Mouse (Mus musculus) embryonic facial prominence, embryonic 10.5 days (tissue): ENCODE data around the gene Proca1. TPM values are rescaled to one million over a fixed set of nuclear protein-coding genes. Genes with fewer than 3 reads are reported as not detected.
"Not testable (repeated sequence)": the region's sequence is repeated elsewhere in the genome, so short reads cannot be mapped to it uniquely, and the experiment has no call there.

Experiments used
- DNase-seq: peaks from one replicate; pipeline ENCODE4 v3.0.0-alpha.2; 2017; ENCODE audit warnings: low spot score
- H3K27ac ChIP-seq: fragments of 300-500 bp; sonication (generic); replicated peaks from 2 replicates; pipeline ENCODE4 v1.5.1; 2016; ENCODE audit warnings: mild to moderate bottlenecking
- H3K27me3 ChIP-seq: fragments of 300-500 bp; sonication (generic); replicated peaks from 2 replicates; pipeline ENCODE4 v1.6.1; 2016; ENCODE audit warnings: low read depth, mild to moderate bottlenecking; ENCODE audit not compliant: poor library complexity, severe bottlenecking
- H3K36me3 ChIP-seq: fragments of 300-500 bp; sonication (generic); replicated peaks from 2 replicates; pipeline ENCODE4 v1.6.1; 2016; ENCODE audit warnings: mild to moderate bottlenecking, moderate library complexity
- H3K4me1 ChIP-seq: fragments of 300-500 bp; sonication (generic); 2 replicates; pipeline ENCODE4 v1.6.1; 2016
- H3K4me3 ChIP-seq: fragments of 300-500 bp; sonication (generic); 2 replicates; pipeline ENCODE4 v1.5.1; 2016; ENCODE audit warnings: mild to moderate bottlenecking, moderate library complexity
- H3K9me3 ChIP-seq: fragments of 300-500 bp; sonication (generic); 2 replicates; pipeline ENCODE4 v1.6.1; 2016; ENCODE audit warnings: mild to moderate bottlenecking
- WGBS: fragments of 180-500 bp; shearing (Covaris S2); methylation state at CpG from one replicate; pipeline ENCODE4 v1.1.7; 2016; 5-methylcytosine and 5-hydroxymethylcytosine counted together
- polyA plus RNA-seq: library from polyadenylated mRNA; unstranded; fragments of >200 nt; fragmentation: Nextera tagmentation; extraction: Ambion mirVana; gene quantifications from 2 replicates; pipeline ENCODE4 v1.2.1, GENCODE M21; 2016

The Proca1 gene
- polyA plus RNA-seq, 1 experiment from 2014 or later: 2.3 TPM

DNA sequence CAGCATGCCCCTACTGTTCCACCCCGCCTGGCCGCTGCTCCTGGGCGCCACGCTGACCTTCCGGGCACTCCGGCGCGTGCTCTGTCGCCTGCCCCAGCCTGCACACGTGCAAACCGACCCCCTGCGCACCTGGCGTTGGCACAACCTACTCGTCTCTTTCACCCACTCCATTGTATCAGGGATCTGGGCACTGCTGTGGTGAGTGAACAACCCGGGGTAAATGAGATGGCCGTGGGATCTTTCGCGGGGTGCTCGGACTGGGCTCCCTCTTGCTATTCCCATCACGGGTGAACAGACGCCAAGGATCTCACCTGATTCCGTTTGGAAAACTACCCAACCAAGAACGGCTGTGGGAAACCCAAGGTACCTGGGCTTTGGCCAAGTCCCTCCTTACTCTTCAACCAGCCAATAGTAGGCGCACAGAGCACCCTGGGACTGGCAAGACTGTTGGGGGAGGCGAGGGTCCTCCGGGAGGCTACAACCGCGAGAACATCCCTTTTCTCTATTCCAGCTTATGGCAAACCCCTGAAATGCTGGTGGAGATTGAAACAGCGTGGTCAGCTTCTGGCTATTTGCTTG lies 14.2 kb upstream of the Proca1 start:
- H3K9me3 ChIP-seq: no peaks in the 10 kb centered on the region
- peak overlapping the region; percentile 70 for H3K4me3 ChIP-seq
- under 1% methylated on average over 29 of the region's 29 CpGs for WGBS
- H3K27me3 ChIP-seq: no peaks in the 10 kb centered on the region
- H3K4me1 ChIP-seq: peaks cover 73% of the 10 kb centered on the region
- peaks cover 41% of the 10 kb centered on the region for H3K36me3 ChIP-seq
- peak; percentile 68 for DNase-seq
- H3K27ac ChIP-seq: peak overlapping the region; percentile 92

DNA sequence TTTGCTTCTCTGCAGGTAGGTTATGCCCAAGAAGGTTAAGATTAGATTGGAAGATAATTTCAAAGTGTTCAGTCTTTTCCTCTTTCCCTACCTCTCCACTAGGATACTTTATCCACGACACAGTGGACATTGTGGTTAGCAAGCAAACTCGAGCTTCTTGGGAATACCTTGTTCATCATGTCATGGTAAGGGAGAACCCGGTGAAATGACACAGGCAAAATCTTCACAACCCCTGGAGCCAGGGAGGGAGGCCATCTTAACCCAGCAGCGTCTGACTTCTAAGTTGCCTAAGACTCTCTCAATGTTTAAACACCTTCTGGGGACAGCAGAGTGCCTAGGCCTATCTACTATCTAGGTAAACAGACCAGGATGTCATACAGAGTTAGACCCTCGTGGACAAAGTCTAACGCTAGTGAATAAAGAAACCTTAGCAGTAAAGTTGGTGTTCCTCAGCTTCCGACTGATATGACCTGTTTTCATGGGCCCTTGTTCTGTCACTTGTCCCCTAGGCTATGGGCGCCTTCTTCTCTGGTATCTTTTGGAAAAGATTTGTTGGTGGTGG lies 13.7 kb upstream of the Proca1 start:
- Histone ChIP-seq H3K36me3 (peaks cover 41% of the 10 kb centered on the region), H3K27me3 (no peaks in the 10 kb centered on the region), H3K9me3 (no peaks in the 10 kb centered on the region), H3K27ac (peak overlapping the region; percentile 92), H3K4me3 (peak overlapping the region; percentile 70), H3K4me1 (peaks cover 75% of the 10 kb centered on the region)
- 33% methylated on average over 8 of the region's 8 CpGs for WGBS
- no peak for DNase-seq

DNA sequence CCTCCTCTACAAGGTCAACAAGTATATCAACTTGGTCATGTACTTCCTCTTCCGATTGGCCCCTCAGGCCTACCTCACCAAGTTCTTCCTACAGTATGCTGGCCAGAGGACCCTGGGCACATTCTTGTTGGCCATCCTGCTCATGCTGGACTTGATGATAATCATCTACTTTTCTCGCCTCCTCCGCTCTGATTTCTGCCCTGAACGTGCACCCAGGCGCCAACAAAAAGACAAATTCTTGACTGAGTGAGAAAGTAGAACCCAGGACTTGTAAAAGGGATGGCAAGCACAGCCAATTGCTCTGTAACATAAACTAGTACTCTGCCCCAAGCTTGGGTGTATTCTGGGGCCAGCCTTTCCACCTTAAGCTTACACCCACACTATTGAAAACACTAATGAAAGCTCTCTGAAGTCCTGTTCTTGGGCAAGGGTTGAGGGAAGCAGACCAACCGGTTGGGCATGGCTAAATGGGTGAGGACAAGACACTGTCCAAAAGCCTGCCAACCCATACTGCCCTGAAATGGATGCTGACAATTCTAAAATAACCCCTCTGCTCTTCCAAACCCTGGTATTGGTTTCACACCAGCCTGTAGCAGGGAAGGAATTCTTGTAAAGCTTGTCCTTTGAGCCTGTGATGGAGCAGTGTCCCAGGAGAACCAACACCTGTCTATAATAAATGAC lies 13.0 kb upstream of the Proca1 start:
- no peak for DNase-seq
- Histone ChIP-seq H3K4me1 (peaks cover 69% of the 10 kb centered on the region), H3K27me3 (no peaks in the 10 kb centered on the region), H3K4me3 (peak overlapping the region; percentile 70), H3K27ac (no peak overlapping the region), H3K9me3 (no peaks in the 10 kb centered on the region), H3K36me3 (peaks cover 41% of the 10 kb centered on the region)
- 75% methylated on average over 6 of the region's 6 CpGs for WGBS

DNA sequence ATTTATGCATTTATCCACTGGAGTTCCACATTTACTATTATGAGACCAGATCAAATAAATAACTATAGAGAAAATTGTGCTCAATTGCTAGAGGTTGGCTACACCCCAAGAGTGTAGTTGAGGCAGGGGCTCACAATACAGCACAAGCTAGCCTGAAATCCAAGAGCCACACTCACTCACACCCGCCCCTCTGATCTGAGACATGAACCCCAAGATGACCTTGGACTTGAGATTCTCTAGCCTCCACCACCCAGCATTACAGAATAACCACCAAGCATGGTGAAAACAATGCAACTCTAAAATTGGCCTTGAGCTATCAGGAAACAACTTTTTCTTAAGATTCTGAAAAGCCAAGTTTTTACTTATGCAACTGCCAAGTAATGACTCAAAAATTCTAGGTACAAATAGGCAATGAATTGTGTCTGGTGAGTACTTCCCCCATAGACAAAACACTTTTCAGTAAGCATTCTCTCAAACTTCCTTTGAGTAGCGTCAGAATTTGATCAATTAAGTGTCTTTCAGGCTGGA lies 11.3 kb upstream of the Proca1 start:
- peaks cover 41% of the 10 kb centered on the region for H3K36me3 ChIP-seq
- H3K4me1 ChIP-seq: peaks cover 61% of the 10 kb centered on the region
- DNase-seq: no peak
- H3K9me3 ChIP-seq: no peaks in the 10 kb centered on the region
- 47% methylated on average over 2 of the region's 2 CpGs for WGBS
- peak overlapping the region; percentile 95 for H3K4me3 ChIP-seq
- peak overlapping the region; percentile 99; the same call in 1 of the 2 replicates for H3K27ac ChIP-seq
- H3K27me3 ChIP-seq: no peaks in the 10 kb centered on the region

DNA sequence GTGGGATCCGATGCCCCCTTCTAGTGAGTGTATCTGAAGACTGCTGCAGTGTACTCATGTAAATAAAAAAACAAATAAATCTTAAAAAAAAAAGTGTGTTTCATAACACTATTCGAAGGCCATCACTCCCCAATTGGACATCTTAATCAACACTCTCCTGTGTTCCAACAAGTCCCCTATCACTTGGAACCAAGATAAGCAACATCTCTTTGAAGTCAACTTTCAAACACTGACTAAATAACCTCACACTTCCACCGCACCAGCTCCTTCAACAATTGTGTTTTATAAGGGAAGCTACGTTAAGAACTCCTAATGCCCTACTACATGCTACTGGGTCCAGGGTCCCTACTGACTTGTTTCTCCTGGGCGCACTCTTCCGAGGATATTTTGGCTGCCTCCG lies 10.7 kb upstream of the Proca1 start:
- H3K4me1 ChIP-seq: peaks cover 58% of the 10 kb centered on the region

DNA sequence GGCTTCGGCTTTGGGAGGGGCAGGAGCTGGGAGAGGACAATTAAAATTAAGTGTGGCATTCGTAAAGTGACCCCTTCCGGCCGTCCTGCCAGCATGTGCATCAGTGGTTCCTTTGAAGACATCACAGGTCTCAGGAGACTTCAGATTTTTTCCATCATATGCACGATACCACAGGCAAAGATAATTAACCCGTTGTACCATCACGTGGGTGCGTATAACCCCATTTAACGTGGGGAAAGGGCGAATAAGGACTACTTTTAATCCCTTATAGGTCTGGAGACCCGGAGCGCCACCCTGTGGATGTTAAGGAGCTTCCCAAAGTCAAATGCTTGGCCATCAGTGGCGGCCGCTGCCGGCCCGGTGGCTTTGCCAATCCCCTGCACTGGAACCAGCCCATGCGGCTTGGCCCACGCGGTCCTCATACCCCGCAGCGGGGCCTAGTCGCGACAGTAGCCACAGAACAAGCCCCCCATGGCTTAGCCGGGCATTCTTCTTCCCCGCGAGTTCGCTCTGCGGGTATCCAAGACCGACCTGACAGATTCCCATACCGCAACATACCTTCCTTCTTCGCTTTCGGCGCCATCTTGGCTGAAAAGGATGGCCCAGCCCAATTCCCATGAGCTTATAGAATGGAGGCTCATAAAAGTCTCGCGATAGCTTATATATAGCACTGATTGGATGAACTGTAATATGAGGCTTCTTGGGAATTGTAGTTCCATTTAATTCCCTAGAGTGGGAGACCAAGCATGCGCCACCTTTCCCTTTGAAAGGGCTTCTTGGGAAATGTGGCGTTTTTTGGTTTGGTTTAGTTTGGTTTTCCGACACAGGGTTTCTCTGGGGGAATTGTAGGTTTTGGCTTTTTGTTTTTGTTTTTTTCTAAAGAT lies 10.0 kb upstream of the Proca1 start, which contains the start of gene Rpl23a:
Rpl23a (minus strand) TSS at position 624 of the 884 bp plus-strand sequence.
- peaks cover 58% of the 10 kb centered on the region for H3K4me1 ChIP-seq
- peak; percentile 87 for DNase-seq
- H3K9me3 ChIP-seq: no peaks in the 10 kb centered on the region
- no peaks in the 10 kb centered on the region; the same call in 1 of the 2 replicates for H3K27me3 ChIP-seq
- H3K27ac ChIP-seq: peak within 1 kb of the TSS; percentile 99
- under 1% methylated on average over 38 of the region's 38 CpGs for WGBS
- H3K4me3 ChIP-seq: peak within 1 kb of the TSS; percentile 95
- peaks cover 38% of the 10 kb centered on the region for H3K36me3 ChIP-seq

More for the DNA sequence above, 10.7 kb upstream of the Proca1 start:
- no peaks in the 10 kb centered on the region for H3K9me3 ChIP-seq
- peaks cover 41% of the 10 kb centered on the region for H3K36me3 ChIP-seq
- DNase-seq: no peak
- H3K4me3 ChIP-seq: peak overlapping the region; percentile 95
- 10% methylated on average over 7 of the region's 7 CpGs for WGBS
- H3K27ac ChIP-seq: peak overlapping the region; percentile 99
- H3K27me3 ChIP-seq: no peaks in the 10 kb centered on the region

DNA sequence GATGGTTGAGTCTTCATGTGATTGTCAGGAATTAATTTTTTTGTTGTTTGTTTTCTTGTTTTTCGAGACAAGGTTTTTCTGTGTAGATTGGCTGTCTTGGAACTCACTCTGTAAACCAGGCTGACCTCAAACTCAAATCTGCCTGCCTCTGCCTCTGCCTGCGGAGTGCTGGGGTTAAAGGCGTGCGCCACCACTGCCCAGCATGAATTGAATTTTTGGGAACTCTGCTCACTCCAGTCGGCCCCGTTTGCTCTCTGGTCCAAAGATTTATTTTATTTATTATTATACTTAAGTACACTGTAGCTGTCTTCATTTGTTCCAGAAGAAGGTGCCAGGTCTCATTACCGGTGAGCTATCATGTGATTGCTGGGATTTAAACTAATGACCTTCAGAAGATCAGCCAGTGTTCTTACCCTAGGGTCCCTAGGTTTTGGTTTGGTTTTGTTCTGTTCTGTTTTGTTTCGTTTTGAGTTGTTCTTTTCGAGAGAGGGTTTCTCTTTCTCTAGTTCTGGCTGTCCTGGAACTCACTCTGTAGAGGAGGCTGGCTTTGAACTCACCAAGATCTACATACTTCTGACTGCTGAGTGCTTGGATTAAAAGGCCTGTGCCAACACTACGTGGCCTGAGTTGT lies 9.2 kb upstream of the Proca1 start:
- Histone ChIP-seq H3K27me3 (no peaks in the 10 kb centered on the region; the same call in 1 of the 2 replicates), H3K9me3 (no peaks in the 10 kb centered on the region), H3K4me1 (peaks cover 56% of the 10 kb centered on the region), H3K27ac (peak overlapping the region; percentile 99), H3K36me3 (peaks cover 36% of the 10 kb centered on the region), H3K4me3 (peak overlapping the region; percentile 95)
- DNase-seq: no peak
- 54% methylated on average over 10 of the region's 10 CpGs for WGBS

DNA sequence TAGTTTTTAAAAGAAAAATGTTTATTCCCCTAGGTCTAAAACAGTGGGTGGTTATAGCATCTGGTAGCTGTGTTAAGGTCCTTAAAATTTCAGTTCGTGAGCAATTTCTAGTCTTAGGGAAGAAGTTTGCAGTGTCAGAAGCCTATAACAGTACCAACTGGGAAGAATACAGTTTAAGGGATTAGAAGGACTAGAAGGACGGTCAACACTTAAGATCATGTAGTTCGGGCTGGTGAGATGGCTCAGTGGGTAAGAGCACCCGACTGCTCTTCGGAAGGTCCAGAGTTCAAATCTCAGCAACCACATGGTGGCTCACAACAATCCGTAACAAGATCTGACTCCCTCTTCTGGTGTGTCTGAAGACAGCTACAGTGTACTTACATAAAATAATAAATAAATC lies 8.5 kb upstream of the Proca1 start:
- DNase-seq, H3K27me3 ChIP-seq, H3K9me3 ChIP-seq, H3K27ac ChIP-seq, H3K4me3 ChIP-seq: not testable (repeated sequence)
- Histone ChIP-seq H3K36me3 (peaks cover 29% of the 10 kb centered on the region), H3K4me1 (peaks cover 56% of the 10 kb centered on the region)
- 94% methylated on average over 6 of the region's 6 CpGs for WGBS

DNA sequence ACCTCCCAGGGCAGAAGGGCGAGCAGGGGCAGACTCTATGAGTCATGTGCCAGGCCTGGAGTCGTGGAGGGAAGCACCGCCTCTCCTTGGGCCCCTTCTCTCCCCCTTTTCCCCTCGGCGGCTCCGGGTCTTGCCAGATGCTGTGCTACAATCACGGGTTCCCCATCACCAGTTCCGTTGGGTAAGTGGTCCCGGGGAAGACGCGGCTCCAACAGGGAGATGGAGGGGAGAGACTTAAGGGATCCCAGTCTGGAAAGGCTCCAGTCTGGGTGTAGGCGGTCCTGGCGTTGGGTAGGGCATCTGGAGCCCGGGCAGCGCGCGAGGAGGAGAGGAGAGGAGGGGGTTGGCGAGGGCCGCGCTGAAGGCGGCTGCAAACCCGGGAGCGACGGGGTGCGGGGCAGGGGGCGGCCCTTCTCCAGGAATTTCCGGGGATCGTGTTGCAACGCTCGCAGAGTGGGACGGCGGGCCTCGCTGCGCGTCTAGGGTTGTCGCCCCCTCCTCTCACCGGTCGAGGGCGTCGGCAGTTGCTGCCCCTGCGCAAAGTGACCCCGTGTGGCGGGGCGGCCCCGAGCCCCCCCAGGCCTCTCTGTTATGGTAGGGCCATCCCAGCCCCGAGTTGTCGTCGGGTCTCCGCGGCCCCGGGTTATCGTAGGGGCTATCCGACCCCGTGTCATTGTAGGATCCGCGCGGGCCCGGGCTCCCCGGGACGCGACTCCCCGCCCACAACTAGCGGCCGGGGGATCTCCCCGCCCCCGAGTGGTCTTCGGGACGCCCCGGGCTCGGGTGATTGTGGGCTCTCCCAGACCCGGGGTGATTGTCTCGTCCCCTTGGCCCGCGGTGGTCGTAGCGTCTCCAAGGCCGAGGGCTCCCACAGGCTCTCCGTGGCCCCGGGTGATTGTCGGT lies 4.6 kb upstream of the Proca1 start, which contains the start of gene Rab34:
Rab34 (plus strand) TSS at position 100 of the 903 bp plus-strand sequence.
- peak; percentile 94 for DNase-seq
- Histone ChIP-seq H3K36me3 (peaks cover 35% of the 10 kb centered on the region), H3K4me3 (peak within 1 kb of the TSS; percentile 90), H3K4me1 (peaks cover 40% of the 10 kb centered on the region), H3K27ac (peak within 1 kb of the TSS; percentile 100), H3K9me3 (0 out of 2 replicates have a peak, but pooled peaks cover 3% of the 10 kb centered on the region), H3K27me3 (no peaks in the 10 kb centered on the region; the same call in 1 of the 2 replicates)
- WGBS: under 1% methylated on average over 80 of the region's 80 CpGs

DNA sequence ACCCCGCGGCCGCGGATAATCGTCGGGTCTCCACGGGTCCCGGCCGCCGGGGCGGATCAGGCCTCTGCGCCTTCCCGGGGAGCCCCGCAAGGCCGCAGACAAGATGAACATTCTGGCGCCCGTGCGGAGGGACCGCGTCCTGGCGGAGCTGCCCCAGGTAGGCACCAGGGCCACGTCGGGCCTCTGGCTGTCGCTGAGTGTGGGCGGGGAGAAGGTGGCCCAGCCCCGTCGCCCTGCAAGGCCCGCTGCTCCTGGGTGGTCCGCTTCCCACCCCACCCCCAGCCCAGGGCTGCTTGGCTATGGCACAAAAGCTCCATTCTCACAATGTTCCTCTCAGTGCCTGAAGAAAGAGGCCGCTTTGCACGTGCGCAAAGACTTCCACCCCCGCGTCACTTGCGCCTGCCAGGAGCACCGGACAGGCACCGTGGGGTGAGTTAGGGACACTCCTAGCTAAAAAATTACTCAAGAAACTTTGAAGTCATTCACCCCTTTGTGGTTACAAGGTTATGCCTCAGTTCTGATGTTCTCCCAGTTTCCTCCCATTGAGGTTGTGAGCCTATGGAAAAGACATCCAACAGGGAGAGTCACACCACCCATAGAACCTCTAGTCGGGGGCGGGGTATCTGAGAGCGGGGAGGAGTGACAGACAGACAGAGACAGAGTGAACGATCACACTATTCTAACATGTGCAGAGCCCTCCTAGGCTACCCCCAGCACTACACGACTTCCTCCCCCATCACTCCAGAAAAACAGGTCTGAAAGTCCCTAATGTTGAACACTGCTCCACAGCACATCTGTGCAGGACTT lies 3.8 kb upstream of the Proca1 start:
- peaks cover 40% of the 10 kb centered on the region for H3K36me3 ChIP-seq
- under 1% methylated on average over 42 of the region's 42 CpGs for WGBS
- H3K4me1 ChIP-seq: peaks cover 39% of the 10 kb centered on the region
- peak overlapping the region; percentile 90 for H3K4me3 ChIP-seq
- peak overlapping the region; percentile 100 for H3K27ac ChIP-seq
- H3K27me3 ChIP-seq: no peaks in the 10 kb centered on the region; the same call in 1 of the 2 replicates
- H3K9me3 ChIP-seq: 0 out of 2 replicates have a peak, but pooled peaks cover 3% of the 10 kb centered on the region
- DNase-seq: peak; percentile 97
